Mouse (Mus musculus): Measurements from ENCODE around the gene Slc34a1. TPM values are rescaled to one million over a fixed set of nuclear protein-coding genes. Genes with fewer than 3 reads are reported as not detected.
A peak's percentile ranks its signal among the peaks of the same experiment; 100 is the strongest.

The Slc34a1 gene
- polyA plus RNA-seq, 1 experiment from 2014 or later: not detected

DNA sequence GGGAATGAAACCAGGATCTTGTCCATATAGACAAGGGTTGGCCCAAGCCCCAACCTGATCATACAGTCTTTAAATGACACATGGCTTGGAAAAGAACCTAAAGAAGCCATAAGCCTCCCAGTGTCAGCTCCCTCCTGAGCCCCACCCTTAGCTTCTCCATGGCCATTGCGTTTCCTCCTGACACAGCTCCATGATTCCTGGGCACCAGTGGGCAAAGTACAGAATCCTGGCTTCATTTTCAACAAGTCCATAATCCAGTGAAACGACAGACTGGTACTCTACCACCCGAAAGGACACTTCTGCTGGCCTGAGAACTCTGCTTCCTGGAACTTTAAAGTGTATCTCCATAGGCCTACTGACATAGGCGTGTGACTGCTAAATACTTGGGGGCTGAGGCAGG, 9.4 kb downstream of the Slc34a1 start:
- no peak overlapping the region for H3K4me3 ChIP-seq
- H3K4me1 ChIP-seq (replicated peaks): peaks cover 16% of the 10 kb centered on the region
- H3K27me3 ChIP-seq: peaks cover 4% of the 10 kb centered on the region; the same call in 1 of the 2 replicates
- H3K36me3 ChIP-seq: no peaks in the 10 kb centered on the region
- ATAC-seq (ENCODE audit: low read depth): no peak
- WGBS: 87% methylated on average over 4 of the region's 4 CpGs
- H3K9me3 ChIP-seq: no peaks in the 10 kb centered on the region
- no peak overlapping the region for H3K4me2 ChIP-seq
- no peak overlapping the region for H3K27ac ChIP-seq (replicated peaks)
- H3K9ac ChIP-seq: no peak overlapping the region

DNA sequence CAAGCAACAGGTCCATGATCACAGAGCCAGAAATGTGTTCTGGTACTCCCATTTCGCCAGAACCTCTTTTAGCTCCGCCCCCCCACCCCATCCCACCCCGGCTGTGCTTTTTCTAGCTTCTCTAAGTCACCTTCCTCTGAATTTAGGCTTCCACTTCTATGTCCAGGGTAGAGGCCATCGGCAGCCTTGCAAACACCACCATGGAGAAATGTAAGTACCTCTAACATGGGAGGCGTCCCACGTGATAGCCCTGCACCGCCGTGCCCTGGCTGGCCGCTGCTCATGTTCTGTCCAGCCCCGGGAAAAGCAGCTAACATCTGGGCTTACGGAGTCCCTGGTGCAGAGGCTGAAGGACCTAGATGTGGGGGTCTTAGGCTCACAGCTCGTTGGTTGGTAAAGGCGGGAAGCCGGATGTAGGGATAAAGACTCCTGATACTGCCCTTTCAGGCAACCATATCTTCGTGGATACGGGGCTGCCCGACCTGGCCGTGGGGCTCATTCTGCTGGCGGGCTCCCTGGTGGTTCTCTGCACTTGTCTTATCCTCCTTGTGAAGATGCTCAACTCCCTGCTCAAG, 10.6 kb downstream of the Slc34a1 start:
- Histone ChIP-seq H3K36me3 (no peaks in the 10 kb centered on the region), H3K9me3 (no peaks in the 10 kb centered on the region), H3K9ac (no peak overlapping the region), H3K27ac (replicated peaks) (no peak overlapping the region), H3K27me3 (peaks cover 13% of the 10 kb centered on the region), H3K4me1 (replicated peaks) (peaks cover 15% of the 10 kb centered on the region), H3K4me2 (no peak overlapping the region), H3K4me3 (no peak overlapping the region)
- WGBS: 84% methylated on average over 19 of the region's 19 CpGs
- no peak for ATAC-seq (ENCODE audit: low read depth)

DNA sequence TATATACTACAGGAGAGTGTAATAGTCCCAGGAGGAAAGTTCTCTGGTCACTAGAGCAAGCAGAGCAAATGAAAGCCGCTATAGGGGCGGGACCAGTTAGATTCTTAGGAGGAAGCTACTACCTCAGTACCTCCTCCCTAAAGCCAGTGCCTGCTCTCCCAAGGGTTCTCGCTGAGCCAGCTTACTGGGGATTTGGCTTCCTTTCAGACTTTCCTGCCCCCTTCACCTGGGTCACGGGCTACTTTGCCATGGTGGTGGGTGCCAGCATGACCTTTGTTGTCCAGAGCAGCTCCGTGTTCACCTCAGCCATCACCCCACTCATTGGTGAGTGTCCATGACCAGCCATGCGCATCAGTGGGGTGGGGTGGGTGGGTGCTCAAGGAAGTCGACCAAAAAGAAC, 13.8 kb downstream of the Slc34a1 start:
- peaks cover 8% of the 10 kb centered on the region for H3K4me1 ChIP-seq (replicated peaks)
- no peak overlapping the region for H3K4me2 ChIP-seq
- H3K9ac ChIP-seq: no peak overlapping the region
- H3K36me3 ChIP-seq: no peaks in the 10 kb centered on the region
- H3K27me3 ChIP-seq: peaks cover 24% of the 10 kb centered on the region
- WGBS: 75% methylated on average over 7 of the region's 7 CpGs
- H3K4me3 ChIP-seq: no peak overlapping the region
- no peak for ATAC-seq (ENCODE audit: low read depth)
- H3K27ac ChIP-seq (replicated peaks): no peak overlapping the region
- no peaks in the 10 kb centered on the region for H3K9me3 ChIP-seq

DNA sequence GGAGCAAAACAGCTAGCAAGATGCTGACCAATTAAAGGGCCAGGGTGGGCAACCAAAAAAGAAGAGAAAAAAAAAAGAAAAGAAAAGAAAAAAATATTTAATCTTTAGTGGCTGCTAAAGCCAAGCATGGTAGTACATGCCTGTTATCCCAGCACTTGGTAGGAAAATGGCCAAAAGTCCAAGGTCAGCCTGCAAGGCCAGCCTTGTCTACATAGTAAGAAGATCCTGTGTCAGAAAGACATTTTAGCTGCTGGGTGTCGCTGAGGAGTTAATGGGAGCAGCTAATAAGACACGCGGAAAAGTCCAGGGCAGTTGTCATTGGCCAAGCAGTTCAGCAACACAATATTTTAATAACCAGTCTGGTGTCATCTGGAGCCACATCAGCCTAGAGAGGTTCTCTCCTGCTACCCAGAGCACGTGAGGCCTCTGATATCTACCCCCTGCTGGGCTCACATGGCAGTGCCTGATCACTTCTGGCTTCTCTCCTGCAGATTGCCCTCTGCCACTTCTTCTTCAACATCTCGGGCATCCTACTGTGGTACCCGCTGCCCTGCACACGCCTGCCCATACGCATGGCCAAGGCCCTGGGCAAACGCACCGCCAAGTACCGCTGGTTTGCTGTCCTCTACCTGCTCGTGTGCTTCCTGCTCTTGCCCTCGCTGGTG, 14.8 kb downstream of the Slc34a1 start:
- no peak overlapping the region for H3K27ac ChIP-seq (replicated peaks)
- no peaks in the 10 kb centered on the region for H3K9me3 ChIP-seq
- no peak for ATAC-seq (ENCODE audit: low read depth)
- no peak overlapping the region for H3K4me2 ChIP-seq
- peaks cover 9% of the 10 kb centered on the region for H3K4me1 ChIP-seq (replicated peaks)
- no peak overlapping the region for H3K4me3 ChIP-seq
- H3K9ac ChIP-seq: no peak overlapping the region
- H3K36me3 ChIP-seq: no peaks in the 10 kb centered on the region
- 75% methylated on average over 13 of the region's 13 CpGs for WGBS
- peaks cover 34% of the 10 kb centered on the region for H3K27me3 ChIP-seq

DNA sequence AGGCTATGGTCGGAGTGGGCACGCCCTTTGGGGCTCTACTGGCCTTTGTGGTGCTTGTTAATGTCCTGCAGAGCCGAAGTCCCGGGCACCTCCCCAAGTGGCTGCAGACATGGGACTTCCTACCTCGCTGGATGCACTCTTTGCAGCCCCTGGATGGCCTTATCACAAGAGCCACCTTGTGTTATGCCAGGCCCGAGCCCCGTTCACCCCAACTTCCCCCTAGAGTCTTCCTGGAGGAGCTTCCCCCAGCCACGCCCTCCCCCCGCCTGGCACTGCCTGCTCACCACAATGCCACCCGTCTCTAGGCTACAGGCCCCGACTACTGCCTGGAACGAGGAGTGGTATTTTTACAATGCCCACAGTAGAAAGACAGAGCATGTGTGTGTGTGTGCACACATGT, 15.3 kb downstream of the Slc34a1 start:
- no peak overlapping the region for H3K4me2 ChIP-seq
- H3K36me3 ChIP-seq: no peaks in the 10 kb centered on the region
- WGBS: 79% methylated on average over 12 of the region's 12 CpGs
- no peak for ATAC-seq (ENCODE audit: low read depth)
- H3K4me1 ChIP-seq (replicated peaks): peaks cover 11% of the 10 kb centered on the region
- H3K27ac ChIP-seq (replicated peaks): no peak overlapping the region
- H3K4me3 ChIP-seq: no peak overlapping the region
- H3K27me3 ChIP-seq: peaks cover 37% of the 10 kb centered on the region
- H3K9me3 ChIP-seq: no peaks in the 10 kb centered on the region
- no peak overlapping the region for H3K9ac ChIP-seq

DNA sequence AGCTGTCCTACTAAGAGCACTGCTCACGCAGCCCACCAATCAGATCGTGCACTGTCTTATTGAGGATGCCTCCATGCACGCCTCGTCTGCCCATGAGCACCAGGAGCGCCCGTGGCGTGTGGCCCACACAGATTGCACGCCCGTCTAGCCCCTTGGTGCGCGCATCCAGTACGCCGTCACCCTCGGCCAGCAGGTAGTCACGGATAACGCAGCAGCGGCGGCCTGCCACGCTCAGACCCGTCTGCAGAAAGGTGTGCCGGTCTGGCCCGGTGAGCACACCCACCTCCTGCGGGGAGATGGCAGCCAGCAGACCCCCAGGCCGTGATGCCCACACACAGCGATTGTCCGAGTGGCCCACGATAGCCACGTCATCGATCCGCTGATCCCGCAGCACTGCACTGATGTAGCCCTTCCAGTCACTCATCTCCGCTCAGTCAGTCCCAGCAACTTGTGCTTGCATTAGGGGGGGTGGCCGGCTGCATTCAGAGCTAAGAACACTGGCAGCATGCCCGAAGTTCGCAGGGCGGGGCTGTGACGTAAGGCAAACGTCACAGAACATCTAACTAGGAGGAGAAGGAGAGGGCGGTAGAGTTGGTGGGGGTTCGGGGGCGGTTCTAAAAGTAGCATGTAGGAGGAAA, 16.9 kb downstream of the Slc34a1 start, which contains the start of gene Pfn3:
TSS of gene Pfn3 (minus strand) at position 490 of the 638 bp plus-strand sequence.
- Histone ChIP-seq H3K4me1 (replicated peaks) (peaks cover 11% of the 10 kb centered on the region), H3K9me3 (no peaks in the 10 kb centered on the region), H3K27ac (replicated peaks) (no peak within 1 kb of the TSS), H3K36me3 (no peaks in the 10 kb centered on the region), H3K27me3 (peaks cover 53% of the 10 kb centered on the region), H3K9ac (peak within 1 kb of the TSS; percentile 72), H3K4me2 (peak within 1 kb of the TSS; percentile 67), H3K4me3 (peak within 1 kb of the TSS; percentile 41)
- ATAC-seq (ENCODE audit: low read depth): peak; percentile 62
- WGBS: 9% methylated on average over 41 of the region's 41 CpGs

DNA sequence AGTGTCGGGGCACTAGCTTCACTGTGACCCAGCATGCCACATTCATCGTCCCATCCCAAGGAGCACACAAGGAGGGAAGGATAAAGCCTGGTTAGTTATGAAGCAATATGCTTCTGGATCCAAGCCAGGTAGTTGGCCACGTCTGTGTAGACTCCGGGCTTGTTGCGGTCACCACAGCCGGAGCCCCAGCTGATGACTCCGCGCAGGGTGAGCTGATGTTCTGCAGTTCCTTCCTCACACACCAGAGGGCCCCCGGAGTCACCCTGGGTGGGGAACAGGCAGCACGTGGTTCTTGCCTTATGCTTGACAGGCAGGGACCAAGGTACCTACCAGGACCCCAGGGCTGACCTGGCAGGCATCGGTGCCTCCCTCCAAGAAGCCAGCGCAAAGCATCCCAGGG, 20.0 kb downstream of the Slc34a1 start:
- H3K4me3 ChIP-seq: no peak overlapping the region
- WGBS: 12% methylated on average over 12 of the region's 12 CpGs
- H3K36me3 ChIP-seq: no peaks in the 10 kb centered on the region
- H3K4me2 ChIP-seq: peak overlapping the region; percentile 34
- ATAC-seq (ENCODE audit: low read depth): peak; percentile 38; the same call in 1 of the 2 replicates
- no peak overlapping the region for H3K27ac ChIP-seq (replicated peaks)
- peaks cover 28% of the 10 kb centered on the region for H3K4me1 ChIP-seq (replicated peaks)
- peaks cover 77% of the 10 kb centered on the region for H3K27me3 ChIP-seq
- H3K9ac ChIP-seq: 0 out of 2 replicates have a peak overlapping the region, but pooled peaks have one; percentile 43
- H3K9me3 ChIP-seq: no peaks in the 10 kb centered on the region

DNA sequence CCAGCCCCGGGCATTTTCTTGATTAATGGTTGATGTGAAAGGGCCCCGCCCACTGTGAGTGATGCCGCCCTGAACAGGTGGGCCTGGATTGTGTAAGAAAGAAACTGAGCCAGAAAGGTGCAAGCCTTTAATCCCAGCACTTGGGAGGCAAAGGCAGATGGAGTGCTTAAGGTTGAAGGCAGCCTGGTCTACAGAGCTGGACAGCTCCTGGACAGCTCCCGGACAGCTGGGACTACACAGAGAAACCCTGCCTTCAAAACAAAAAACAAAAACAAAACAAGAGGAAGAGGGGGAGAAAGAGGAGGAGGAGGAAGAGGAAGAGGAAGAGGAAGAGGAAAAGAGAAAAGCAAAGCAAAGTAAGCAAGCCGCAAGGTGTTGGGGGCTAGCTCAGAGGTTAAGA, 21.2 kb downstream of the Slc34a1 start:
- H3K36me3 ChIP-seq: no peaks in the 10 kb centered on the region
- H3K4me1 ChIP-seq (replicated peaks): peaks cover 28% of the 10 kb centered on the region
- H3K4me2 ChIP-seq: no peak overlapping the region
- H3K4me3 ChIP-seq: no peak overlapping the region
- H3K9ac ChIP-seq: no peak overlapping the region
- ATAC-seq (ENCODE audit: low read depth): no peak
- peaks cover 66% of the 10 kb centered on the region for H3K27me3 ChIP-seq
- WGBS: 73% methylated on average over 5 of the region's 5 CpGs
- H3K27ac ChIP-seq (replicated peaks): no peak overlapping the region
- H3K9me3 ChIP-seq: no peaks in the 10 kb centered on the region

DNA sequence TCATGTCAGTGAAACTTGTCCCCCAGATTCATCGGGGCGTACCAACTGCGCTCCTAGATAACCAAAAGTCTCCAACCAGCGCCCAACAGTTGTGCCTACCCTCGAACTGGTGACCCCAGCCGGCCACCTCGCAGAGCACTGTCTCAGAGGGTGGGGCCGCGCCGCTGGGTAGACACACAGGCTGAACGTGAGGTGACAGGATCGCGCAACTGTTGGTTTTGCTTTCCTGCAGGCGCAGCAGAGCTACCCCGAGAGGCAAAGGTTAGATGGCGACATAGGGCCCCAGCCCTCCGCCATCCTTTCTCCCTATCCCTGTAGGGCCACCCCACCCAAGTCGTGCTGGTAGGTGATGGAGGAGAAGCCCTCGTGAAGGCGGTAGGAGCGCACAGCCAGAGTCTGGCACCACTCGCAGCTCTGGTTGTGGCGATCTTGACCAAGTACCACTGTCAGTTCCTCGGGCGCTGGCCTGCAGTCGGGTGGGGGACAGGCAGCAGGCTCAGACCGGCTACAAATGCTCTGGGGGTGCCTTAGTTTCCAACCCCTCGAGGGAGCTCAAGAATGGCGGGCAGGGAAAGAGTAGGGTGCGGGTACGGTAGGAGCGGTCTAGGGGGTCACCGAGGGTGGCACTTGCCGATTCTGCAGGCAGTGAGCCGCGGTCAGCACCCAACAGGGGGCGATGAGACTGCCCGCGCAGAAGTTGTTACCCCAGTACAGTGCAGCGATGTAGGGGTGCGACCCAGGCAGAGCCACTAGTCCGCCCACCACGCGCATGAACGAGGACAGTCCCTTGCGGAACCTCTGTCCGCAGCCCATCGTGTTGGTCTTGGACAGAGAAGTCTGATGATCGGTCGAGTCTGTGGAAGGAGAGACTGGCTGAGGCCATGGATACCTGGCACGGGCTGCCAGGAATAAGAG, 22.3 kb downstream of the Slc34a1 start:
- Histone ChIP-seq H3K27me3 (peaks cover 59% of the 10 kb centered on the region), H3K4me3 (peak overlapping the region; percentile 14; the same call in 1 of the 2 replicates), H3K4me2 (peak overlapping the region; percentile 47), H3K36me3 (no peaks in the 10 kb centered on the region), H3K9me3 (no peaks in the 10 kb centered on the region), H3K9ac (no peak overlapping the region), H3K4me1 (replicated peaks) (peaks cover 19% of the 10 kb centered on the region), H3K27ac (replicated peaks) (no peak overlapping the region)
- 30% methylated on average over 51 of the region's 51 CpGs for WGBS
- ATAC-seq (ENCODE audit: low read depth): peak; percentile 29; the same call in 1 of the 2 replicates

DNA sequence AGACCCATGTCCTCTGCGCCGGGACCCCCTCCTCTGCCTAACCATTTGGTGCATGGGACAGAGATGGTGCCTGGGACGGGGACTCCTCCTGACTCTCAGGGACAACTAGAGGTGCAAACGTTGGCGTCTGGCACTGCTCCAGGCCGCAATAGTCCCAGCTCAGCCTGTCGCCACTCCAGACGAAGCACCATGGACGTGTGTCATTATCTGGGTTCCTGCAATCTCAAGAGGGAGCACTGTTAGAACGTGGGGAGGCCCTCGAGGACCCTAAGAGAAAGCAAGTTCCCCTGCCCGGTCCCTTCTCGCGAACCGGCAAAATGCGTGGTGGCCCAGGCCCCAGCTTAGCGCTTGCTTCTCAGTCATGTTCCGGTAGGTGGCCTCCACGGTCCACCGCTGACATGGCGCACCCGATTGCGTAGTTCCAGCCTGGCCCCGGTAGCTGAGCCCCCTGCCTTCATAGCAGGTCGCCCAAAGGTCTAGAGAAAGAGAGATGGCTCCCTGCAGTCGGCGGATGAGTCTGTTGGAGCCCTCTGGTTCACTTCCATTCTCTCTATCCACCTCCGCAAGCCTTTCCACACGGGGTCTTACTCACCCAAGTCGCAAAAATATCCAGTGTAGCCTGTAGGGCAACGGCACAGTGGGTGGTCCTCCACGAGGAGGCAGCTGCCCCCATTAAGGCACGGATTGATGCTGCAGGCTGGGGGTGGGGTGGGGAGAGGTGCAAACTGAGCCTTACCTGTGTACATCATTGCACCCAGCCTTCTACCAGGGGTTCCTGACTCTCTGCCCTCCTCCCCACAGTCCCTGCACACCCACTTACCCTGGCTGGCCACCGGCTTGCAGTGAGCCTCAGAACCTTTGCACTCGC, 23.2 kb downstream of the Slc34a1 start:
- H3K27me3 ChIP-seq: peaks cover 59% of the 10 kb centered on the region
- H3K36me3 ChIP-seq: no peaks in the 10 kb centered on the region
- H3K9ac ChIP-seq: 0 out of 2 replicates have a peak overlapping the region, but pooled peaks have one; percentile 45
- H3K27ac ChIP-seq (replicated peaks): no peak overlapping the region
- peak overlapping the region; percentile 47 for H3K4me2 ChIP-seq
- H3K4me1 ChIP-seq (replicated peaks): peaks cover 19% of the 10 kb centered on the region
- H3K4me3 ChIP-seq: peak overlapping the region; percentile 14; the same call in 1 of the 2 replicates
- H3K9me3 ChIP-seq: no peaks in the 10 kb centered on the region
- ATAC-seq (ENCODE audit: low read depth): peak; percentile 75
- WGBS: 15% methylated on average over 35 of the region's 35 CpGs

DNA sequence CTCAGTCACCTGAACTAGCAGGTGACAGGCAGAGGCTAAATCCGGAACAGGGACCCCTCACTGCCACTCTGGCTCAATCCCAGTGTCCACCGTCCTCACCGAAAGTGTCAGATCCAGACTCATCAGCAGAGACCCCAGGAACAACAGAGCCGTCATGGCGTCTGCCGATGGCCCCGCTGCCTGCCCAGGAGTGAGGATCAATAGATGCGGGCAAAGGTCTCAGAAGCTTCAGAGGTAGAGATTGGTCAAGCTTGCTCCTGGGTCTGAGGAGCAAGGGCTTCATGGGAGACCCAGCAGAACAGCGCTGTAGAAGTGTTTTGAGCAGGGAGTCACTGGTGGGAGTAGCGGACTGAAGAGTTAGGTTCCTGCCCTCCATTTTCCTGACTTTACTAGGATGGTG, 28.6 kb downstream of the Slc34a1 start, which contains the start of gene F12:
TSS of gene F12 (minus strand) at position 181 of the 400 bp plus-strand sequence.
- H3K4me2 ChIP-seq: no peak within 1 kb of the TSS
- no peak within 1 kb of the TSS for H3K9ac ChIP-seq
- no peaks in the 10 kb centered on the region for H3K9me3 ChIP-seq
- no peaks in the 10 kb centered on the region for H3K36me3 ChIP-seq
- H3K27ac ChIP-seq (replicated peaks): no peak within 1 kb of the TSS
- H3K4me3 ChIP-seq: no peak within 1 kb of the TSS
- H3K4me1 ChIP-seq (replicated peaks): peaks cover under 1% of the 10 kb centered on the region; the same call in 1 of the 2 replicates
- H3K27me3 ChIP-seq: peaks cover 18% of the 10 kb centered on the region
- no peak for ATAC-seq (ENCODE audit: low read depth)
- 93% methylated on average over 10 of the region's 10 CpGs for WGBS
